Mouse (Mus musculus): Measurements from ENCODE around the gene Cbr3.
"Not testable (repeated sequence)": the region's sequence is repeated elsewhere in the genome, so short reads cannot be mapped to it uniquely, and the experiment has no call there.

Cbr3 gene

GRCm38 (mm10) chr16:93682689-93683507 lies at the start of gene Cbr3:
Cbr3 (plus strand) TSS chr16:93683215.
- DNase-seq: peak; percentile 84 to 89

GRCm38 (mm10) chr16:93644006-93644405 lies 39.0 kb upstream of the Cbr3 start:
- no peak for DNase-seq

- no peak for DNase-seq
Measured at GRCm38 (mm10) chr16:93648441-93649183, 34.4 kb upstream of the Cbr3 start.

- DNase-seq: no peak
Measured at GRCm38 (mm10) chr16:93667976-93668375, 15.0 kb upstream of the Cbr3 start.

GRCm38 (mm10) chr16:93669521-93669920 lies 13.5 kb upstream of the Cbr3 start:
- no peak for DNase-seq

GRCm38 (mm10) chr16:93670466-93670865 lies 12.5 kb upstream of the Cbr3 start:
- DNase-seq: not testable (repeated sequence)

GRCm38 (mm10) chr16:93671064-93671463 lies 12.0 kb upstream of the Cbr3 start:
- DNase-seq: no peak

GRCm38 (mm10) chr16:93676376-93676775 lies 6.6 kb upstream of the Cbr3 start:
- DNase-seq: no peak

GRCm38 (mm10) chr16:93678206-93678605 lies 4.8 kb upstream of the Cbr3 start:
- no peak for DNase-seq

- no peak for DNase-seq
Measured at GRCm38 (mm10) chr16:93679165-93679564, 3.9 kb upstream of the Cbr3 start.

GRCm38 (mm10) chr16:93682156-93682688 lies 793 bp upstream of the Cbr3 start:
- DNase-seq: no peak

- peak; percentile 38 to 63 for DNase-seq
Measured at GRCm38 (mm10) chr16:93683508-93684236, 657 bp downstream of the Cbr3 start.

- peak in 1 of 2 experiments; percentile 12 for DNase-seq
Measured at GRCm38 (mm10) chr16:93684441-93684840, 1.4 kb downstream of the Cbr3 start.

- DNase-seq: not testable (repeated sequence)
Measured at GRCm38 (mm10) chr16:93685783-93686182, 2.8 kb downstream of the Cbr3 start.

- peak in 1 of 2 experiments; percentile 6 for DNase-seq
Measured at GRCm38 (mm10) chr16:93686421-93686820, 3.4 kb downstream of the Cbr3 start.

GRCm38 (mm10) chr16:93686945-93687344 lies 3.9 kb downstream of the Cbr3 start:
- DNase-seq: peak; percentile 6

- peak; percentile 3 to 14 for DNase-seq
Measured at GRCm38 (mm10) chr16:93691206-93691841, 8.3 kb downstream of the Cbr3 start.

GRCm38 (mm10) chr16:93692744-93693143 lies 9.7 kb downstream of the Cbr3 start:
- DNase-seq: no peak

- DNase-seq: no peak
Measured at GRCm38 (mm10) chr16:93707116-93707515, 24.1 kb downstream of the Cbr3 start.

- DNase-seq: no peak
Measured at GRCm38 (mm10) chr16:93709217-93709616, 26.2 kb downstream of the Cbr3 start.

GRCm38 (mm10) chr16:93710924-93711323 lies 27.9 kb downstream of the Cbr3 start:
- DNase-seq: peak; percentile 70 to 79

Data from kidney, postnatal 4 days (tissue).